Mouse (Mus musculus) layer of hippocampus, adult 6 months (tissue): Measurements from ENCODE around the gene Tex12. TPM values are rescaled to one million over a fixed set of nuclear protein-coding genes. Genes with fewer than 3 reads are reported as not detected.

Experiments used
- long read RNA-seq, 2 experiments: library from polyadenylated mRNA; unstranded; transcript quantifications; one replicate each; pipeline ENCODE4 v2.0.0; 2019 to 2020
- polyA plus RNA-seq: library from polyadenylated mRNA; unstranded; fragments of <200 nt; fragmentation: Nextera tagmentation; gene quantifications from 2 replicates; pipeline ENCODE4 v1.2.3, GENCODE M21; 2021

Tex12 gene
- polyA plus RNA-seq = 0.16 TPM in 1 of 2 replicates, not detected in the other
- long read RNA-seq, experiment 1 = 0 reads
- long read RNA-seq, experiment 2 = 0 reads

DNA sequence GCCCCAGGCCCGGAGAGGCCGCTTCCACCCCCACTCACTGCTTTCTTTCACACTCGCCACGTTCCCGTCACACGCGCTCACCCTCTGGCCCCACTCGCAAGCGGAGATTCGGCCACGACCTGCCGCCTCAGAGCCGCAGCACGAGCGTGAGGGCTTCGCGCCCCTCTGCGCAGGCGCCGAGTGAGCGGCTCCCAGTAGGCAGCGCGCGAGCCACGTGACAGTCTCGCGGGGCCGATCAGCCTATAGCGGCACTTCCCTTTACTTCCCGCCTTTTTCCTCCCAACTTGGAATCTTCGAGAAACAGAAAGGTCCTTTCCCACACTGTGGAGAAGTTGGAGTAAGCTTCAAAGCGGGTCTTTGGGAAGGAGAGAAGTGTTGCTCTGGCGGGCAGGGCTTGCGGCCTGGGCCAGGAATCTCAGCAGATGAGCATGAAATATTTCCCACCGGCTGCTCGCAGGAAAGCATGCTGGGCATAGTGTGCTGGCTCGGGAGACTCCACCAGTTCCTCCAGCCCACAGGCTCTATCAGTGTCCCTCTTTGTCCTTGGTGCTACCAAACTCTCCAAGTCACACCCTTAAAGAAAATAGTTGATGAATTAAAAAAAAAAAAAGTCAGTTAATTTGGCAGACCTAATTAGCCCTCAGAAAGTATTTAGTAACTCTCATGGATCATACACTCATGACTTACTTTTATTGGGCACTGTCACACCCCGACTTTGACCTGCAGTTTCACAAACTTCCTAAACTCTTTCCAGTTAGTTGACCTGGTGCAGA, at the start of gene Tex12:
Tex12 (minus strand) TSS at position 181 of the 773 bp plus-strand sequence.

DNA sequence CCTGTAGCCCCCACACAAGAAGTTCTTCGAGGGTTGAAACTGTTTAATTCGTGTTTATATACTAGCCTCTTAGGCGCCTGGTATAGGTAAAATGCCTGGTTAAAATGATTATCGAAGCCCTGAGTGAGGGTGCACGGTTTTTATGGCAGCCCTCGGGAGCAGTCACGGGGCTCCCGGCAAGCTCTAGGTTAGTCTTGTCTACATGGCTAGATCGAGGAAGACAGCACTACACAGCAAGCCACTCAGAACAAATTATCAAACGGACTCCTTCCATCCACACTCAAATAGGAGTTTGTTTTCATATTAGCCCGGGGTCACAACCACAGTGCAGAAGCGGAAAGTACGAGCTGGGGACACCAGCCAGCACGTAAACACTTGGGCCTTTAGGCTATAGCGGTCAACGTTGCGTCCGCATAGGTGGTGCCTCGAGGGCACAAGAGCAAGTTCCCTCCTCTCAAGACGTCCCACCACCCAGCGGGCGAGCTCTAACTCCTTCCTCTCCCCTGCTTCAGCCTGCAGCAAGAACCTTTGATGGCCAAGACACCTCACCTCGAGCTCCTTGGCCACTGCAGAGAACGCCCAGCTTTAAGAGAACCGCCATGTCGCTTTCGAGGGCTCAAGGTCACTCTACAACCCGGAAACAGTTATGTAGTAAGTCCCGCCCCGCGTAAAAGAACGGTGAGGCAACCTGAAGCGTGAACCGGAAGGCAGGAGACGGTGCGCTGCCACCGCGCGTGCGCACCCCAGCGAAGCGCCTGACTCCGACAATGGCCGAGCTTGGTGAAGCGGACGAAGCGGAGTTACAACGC, 42.3 kb upstream of the Tex12 start, which contains the start of the genes Sdhd and Timm8b:
Sdhd (minus strand) TSS at position 624 of the 809 bp plus-strand sequence.
Timm8b (plus strand) TSS at position 722 of the 809 bp plus-strand sequence.

DNA sequence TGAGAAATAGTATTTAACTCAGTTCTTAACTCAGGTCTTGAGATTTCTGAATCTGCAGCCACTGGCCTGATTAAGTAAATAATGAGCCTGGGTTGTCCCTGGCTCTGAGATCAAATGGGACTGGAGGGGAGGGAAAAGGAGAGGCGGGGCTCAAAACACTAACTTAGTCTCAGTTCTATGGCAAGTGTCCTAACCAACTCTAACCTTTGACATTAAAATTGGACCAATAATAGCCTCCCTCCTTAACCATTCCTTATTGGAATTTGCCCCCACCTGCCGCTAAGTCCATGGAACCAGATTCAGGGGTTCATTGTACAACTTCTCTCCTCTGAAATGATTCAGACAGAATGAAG, 6.1 kb downstream of the Tex12 start, which contains the start of gene Bco2:
Bco2 (minus strand) TSS at position 88 of the 353 bp plus-strand sequence.

DNA sequence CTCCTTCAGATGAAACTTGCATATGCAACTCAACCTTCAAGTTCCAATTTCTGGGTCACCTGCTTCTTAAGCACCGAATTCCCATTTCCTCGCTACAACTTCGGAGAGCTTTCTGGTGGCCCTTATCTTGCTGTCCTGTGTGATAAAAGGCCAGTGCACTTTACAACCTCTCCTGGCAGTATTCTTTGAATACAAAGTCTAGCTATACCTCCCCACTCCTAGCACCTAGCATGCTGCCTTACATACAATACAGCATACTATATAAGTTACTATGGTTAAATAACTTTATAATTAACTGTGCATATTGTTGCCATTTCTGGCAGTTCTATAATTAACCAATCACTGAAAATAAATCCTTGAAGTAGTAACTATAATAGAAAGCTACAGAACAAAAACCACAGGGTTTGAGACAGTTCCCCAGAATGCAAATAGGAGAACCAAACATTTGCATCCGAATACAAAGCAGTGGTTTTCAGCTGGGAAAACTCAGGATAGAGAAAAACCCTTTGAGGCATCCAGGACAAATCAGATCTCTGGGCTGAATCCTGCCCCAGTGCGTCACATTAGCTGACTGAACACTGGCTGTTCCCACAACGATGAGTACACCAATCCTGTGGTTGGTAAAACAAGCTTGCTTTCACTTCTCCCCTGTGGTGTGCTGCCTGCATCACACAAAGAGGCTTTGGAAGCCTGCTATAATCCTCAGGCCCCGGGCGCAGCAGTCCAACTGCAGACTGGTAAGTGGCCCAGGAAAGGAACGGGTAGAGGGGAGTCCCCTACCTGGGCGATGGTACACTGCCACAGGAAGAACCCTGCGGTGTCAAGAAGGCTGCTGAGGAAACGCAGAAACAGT, 6.7 kb downstream of the Tex12 start, which contains the start of gene Il18:
Il18 (plus strand) TSS at position 587 of the 853 bp plus-strand sequence.

DNA sequence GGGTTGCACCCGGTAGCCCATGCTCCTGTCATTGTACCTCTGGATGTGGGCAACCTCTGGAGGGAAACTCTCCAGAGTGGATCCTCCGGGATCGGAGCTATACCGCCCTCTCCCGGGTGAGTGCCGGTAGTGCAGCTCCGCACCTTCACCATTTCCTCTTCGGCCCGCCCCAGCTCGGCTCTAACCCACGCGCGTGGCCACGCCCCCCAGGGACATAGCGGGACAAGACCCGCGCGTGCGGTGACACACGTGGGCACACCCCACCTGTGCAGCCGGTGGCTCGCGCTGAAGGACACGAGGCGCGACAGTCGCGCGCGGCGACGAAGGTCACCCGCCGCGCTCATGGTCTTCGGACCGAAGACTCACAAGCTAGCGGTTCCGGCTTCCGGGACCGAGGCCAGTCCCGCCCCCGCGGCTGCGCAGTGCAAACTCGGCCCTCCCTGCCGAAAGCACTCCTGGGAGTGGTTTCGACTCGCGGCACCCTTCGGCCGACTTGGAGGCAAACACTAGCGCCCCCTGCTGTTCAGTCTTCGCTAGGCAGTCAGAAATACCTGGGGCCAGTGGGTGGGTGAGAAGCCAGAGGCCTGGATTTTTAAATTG, 32.7 kb downstream of the Tex12 start, which contains the start of gene Pts:
Pts (minus strand) TSS at position 432 of the 600 bp plus-strand sequence.

Other genes with a start within 250 kb of the Tex12 start
- 24.7 and 25.3 TPM in 2 replicates for gene Rpl10-ps3, start 216.4 kb downstream of the Tex12 start, polyA plus RNA-seq
- 0.24 and 0.33 TPM in 2 replicates for gene Plet1, start 66.8 kb downstream of the Tex12 start, polyA plus RNA-seq
- 134 TPM in 2 replicates for gene Pts, start 32.6 kb downstream of the Tex12 start, polyA plus RNA-seq
- 58.9 and 65.7 TPM in 2 replicates for gene Il18, start 6.5 kb downstream of the Tex12 start, polyA plus RNA-seq
- 3.0 and 3.7 TPM in 2 replicates for gene Bco2, start 6.1 kb downstream of the Tex12 start, polyA plus RNA-seq
- 162 and 171 TPM in 2 replicates for gene Sdhd, start 42.5 kb upstream of the Tex12 start, polyA plus RNA-seq
- gene Timm8b, start 42.6 kb upstream of the Tex12 start, polyA plus RNA-seq = 984 and 1,066 TPM in 2 replicates
- gene Pih1d2, start 56.0 kb upstream of the Tex12 start, polyA plus RNA-seq = 5.5 and 8.0 TPM in 2 replicates
- gene Nkapd1, start 56.1 kb upstream of the Tex12 start, polyA plus RNA-seq = 15.6 and 17.5 TPM in 2 replicates
- 35.3 and 36.1 TPM in 2 replicates for gene Dlat, start 98.5 kb upstream of the Tex12 start, polyA plus RNA-seq
- 29.8 and 33.8 TPM in 2 replicates for gene Dixdc1, start 178.2 kb upstream of the Tex12 start, polyA plus RNA-seq
- 3.4 and 3.6 TPM in 2 replicates for gene 2310030G06Rik, start 185.2 kb upstream of the Tex12 start, polyA plus RNA-seq
- 308 and 325 TPM in 2 replicates for gene Cryab, start 190.0 kb upstream of the Tex12 start, polyA plus RNA-seq
- gene Hspb2, start 191.0 kb upstream of the Tex12 start, polyA plus RNA-seq = 2.2 and 3.1 TPM in 2 replicates
- gene Fdxacb1, start 206.9 kb upstream of the Tex12 start, polyA plus RNA-seq = 5.2 and 6.0 TPM in 2 replicates
- gene Alg9, start 213.7 kb upstream of the Tex12 start, polyA plus RNA-seq = 10.0 and 10.5 TPM in 2 replicates
- 95.2 and 108 TPM in 2 replicates for gene 1110032A03Rik, start 214.2 kb upstream of the Tex12 start, polyA plus RNA-seq